Mouse (Mus musculus) cerebellum, postnatal 25 days (tissue): ENCODE results near the gene Papss2.
A peak's percentile ranks its signal among the peaks of the same experiment; 100 is the strongest.

Experiments
- DNase-seq, 2 experiments: peaks; one replicate each; pipeline ENCODE4 v3.0.0; 2021; ENCODE audit warnings: mixed read lengths in 2 of 2

Gene Papss2

GRCm38 (mm10) chr19:32595506-32596286, at the start of gene Papss2:
Gene Papss2 (plus strand): TSS chr19:32595790.
- peak; percentile 11 to 22 for DNase-seq

- no peak for DNase-seq
Measured at GRCm38 (mm10) chr19:32547396-32547795, 48.2 kb upstream of the Papss2 start.

- DNase-seq: no peak
Measured at GRCm38 (mm10) chr19:32548202-32548601, 47.4 kb upstream of the Papss2 start.

- DNase-seq: no peak
Measured at GRCm38 (mm10) chr19:32550446-32550845, 45.1 kb upstream of the Papss2 start.

GRCm38 (mm10) chr19:32551442-32551841, 44.1 kb upstream of the Papss2 start:
- no peak for DNase-seq

- DNase-seq: no peak
Measured at GRCm38 (mm10) chr19:32552106-32552505, 43.5 kb upstream of the Papss2 start.

GRCm38 (mm10) chr19:32553310-32553709, 42.3 kb upstream of the Papss2 start:
- no peak for DNase-seq

GRCm38 (mm10) chr19:32555257-32555656, 40.3 kb upstream of the Papss2 start:
- DNase-seq: peak; percentile 22 to 29

- DNase-seq: no peak
Measured at GRCm38 (mm10) chr19:32567025-32567424, 28.6 kb upstream of the Papss2 start.

- no peak for DNase-seq
Measured at GRCm38 (mm10) chr19:32567447-32567846, 28.1 kb upstream of the Papss2 start.

- DNase-seq: no peak
Measured at GRCm38 (mm10) chr19:32568470-32568869, 27.1 kb upstream of the Papss2 start.

- DNase-seq: no peak
Measured at GRCm38 (mm10) chr19:32568961-32569653, 26.5 kb upstream of the Papss2 start.

GRCm38 (mm10) chr19:32569725-32570124, 25.9 kb upstream of the Papss2 start:
- no peak for DNase-seq

GRCm38 (mm10) chr19:32572191-32572590, 23.4 kb upstream of the Papss2 start:
- DNase-seq: no peak

- no peak for DNase-seq
Measured at GRCm38 (mm10) chr19:32573259-32573658, 22.3 kb upstream of the Papss2 start.

GRCm38 (mm10) chr19:32574846-32575245, 20.7 kb upstream of the Papss2 start:
- DNase-seq: no peak

GRCm38 (mm10) chr19:32577749-32578148, 17.8 kb upstream of the Papss2 start:
- DNase-seq: no peak

- no peak for DNase-seq
Measured at GRCm38 (mm10) chr19:32583091-32583766, 12.4 kb upstream of the Papss2 start.

- no peak for DNase-seq
Measured at GRCm38 (mm10) chr19:32587727-32588126, 7.9 kb upstream of the Papss2 start.

GRCm38 (mm10) chr19:32592749-32593148, 2.8 kb upstream of the Papss2 start:
- no peak for DNase-seq

- DNase-seq: no peak
Measured at GRCm38 (mm10) chr19:32593870-32594269, 1.7 kb upstream of the Papss2 start.

- no peak for DNase-seq
Measured at GRCm38 (mm10) chr19:32595131-32595505, 472 bp upstream of the Papss2 start.

GRCm38 (mm10) chr19:32599006-32599405, 3.4 kb downstream of the Papss2 start:
- DNase-seq: no peak

GRCm38 (mm10) chr19:32599436-32599835, 3.8 kb downstream of the Papss2 start:
- DNase-seq: no peak
